Mouse (Mus musculus) CD4-positive, CD25-positive, alpha-beta regulatory T cell, adult 2 months (primary cell): ENCODE measurements around the gene Jag2.
A peak's percentile ranks its signal among the peaks of the same experiment; 100 is the strongest.

ENCODE experiments used
- DNase-seq: peaks from one replicate; pipeline ENCODE4 v3.0.0-alpha.2; 2012; ENCODE audit warnings: low read depth, low spot score

Jag2 gene

DNA sequence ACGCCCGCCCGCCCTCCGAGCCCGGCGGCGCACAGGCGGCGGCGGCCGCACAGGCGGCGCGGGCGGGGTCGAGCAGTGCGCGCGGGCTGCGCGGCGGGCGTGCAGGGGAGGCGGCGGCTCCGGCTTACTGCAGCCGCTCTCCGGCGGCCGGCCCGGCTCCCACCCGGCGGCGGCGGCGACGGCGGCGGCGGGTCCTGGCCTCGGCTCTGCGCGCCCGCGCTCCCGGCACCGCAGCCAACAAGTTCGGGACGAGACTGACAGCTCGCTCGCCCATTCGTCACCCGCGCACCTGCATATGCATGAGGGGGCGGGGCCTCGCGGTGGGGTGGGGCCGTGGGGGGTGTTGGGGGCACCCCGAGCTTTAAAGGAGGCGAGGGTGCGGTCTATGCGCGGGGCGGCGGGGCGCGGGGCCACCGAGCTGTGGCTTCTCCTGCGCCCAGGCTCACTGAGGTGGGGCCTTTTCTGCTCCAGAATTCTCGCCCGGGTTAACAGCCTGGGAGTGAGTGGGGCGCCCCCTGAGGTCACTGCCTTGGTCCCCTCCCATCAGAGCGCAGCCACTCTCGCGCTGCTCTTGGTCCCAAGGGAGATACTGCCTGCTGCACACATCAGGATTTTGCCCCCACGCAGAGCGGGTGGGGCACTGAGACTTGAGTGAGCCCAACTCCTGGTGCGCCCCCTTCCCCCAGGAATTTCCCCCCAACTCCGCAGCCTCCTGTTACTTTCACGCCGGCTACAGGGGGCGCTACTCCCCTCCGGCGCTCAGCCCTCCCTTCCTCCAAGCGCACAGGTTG, at the start of gene Jag2:
Gene Jag2, minus strand, starts transcription at position 215 of the 791 bp plus-strand sequence.
- no peak for DNase-seq

DNA sequence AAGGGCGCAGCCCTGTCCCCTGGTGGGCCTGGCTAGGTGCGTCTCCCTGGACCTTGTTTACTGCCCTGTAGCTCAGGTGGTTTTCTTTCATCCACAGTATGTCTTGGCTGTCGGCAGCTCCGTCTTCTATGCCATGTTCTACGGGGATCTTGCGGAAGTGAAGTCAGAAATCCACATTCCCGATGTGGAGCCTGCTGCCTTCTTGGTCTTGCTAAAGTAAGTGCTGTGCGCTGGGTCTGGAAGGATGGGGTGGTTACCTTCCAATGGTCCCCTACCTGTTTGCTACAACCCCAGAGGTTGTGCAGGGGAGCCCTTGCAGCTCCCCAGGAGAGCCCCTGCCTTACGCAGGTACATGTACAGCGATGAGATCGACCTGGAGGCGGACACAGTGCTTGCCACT, 47.6 kb upstream of the Jag2 start:
- no peak for DNase-seq

DNA sequence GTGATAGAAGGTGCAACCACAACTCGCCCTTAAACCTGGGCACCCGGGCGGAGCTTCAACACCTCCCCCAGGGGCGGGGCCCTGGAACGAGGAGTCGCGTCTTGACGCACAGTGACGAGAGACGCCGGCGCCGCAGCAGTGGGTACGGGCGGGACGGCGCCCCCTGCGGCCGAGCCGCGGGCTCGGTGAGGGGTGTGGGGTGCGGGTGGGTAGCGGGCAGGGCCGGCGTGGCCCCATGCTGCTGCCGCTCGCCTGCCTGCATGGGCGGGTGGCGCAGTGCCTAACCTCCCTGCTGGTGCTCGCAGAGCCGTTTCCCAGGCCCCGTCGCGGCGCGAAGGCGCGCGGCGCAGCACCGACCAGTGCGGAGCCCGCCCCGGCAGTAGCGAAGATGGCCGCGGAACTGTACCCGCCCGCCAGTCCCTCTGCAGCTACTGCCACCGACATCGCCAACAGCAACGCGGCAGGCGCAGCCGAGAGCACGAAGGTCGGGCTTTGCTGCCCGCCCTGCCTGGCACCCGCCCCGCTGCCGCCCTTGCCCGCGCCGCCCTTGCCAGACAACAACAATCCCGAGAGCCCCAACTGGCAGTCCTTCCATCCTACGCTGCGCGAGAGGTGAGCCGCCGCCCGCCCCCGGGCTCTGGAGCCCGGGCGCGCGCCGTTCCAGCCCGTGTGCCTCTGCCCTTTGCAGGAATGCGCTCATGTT, 46.9 kb upstream of the Jag2 start, which contains the start of gene Btbd6:
Gene Btbd6, plus strand, starts transcription at position 112 of the 703 bp plus-strand sequence.
- peak; percentile 96 for DNase-seq

DNA sequence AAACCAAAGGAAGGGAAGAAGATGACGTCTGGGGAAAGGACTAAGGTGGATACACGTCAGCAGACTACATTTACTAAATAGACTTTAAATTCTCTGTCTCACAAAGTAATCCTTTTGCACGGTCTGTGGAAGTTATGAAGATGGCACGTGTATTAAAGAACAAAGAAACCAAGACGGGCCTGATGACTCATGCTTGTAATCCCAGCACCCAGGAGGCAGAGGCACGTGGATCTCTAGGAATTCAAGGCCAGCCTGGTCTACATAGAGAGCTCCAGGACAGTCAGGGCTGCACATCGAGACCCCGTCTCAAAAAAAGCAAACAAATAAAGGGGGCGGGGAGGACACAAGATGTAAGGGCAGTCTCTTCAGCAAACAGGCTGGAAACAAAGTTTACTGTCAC, 45.2 kb upstream of the Jag2 start:
- no peak for DNase-seq

DNA sequence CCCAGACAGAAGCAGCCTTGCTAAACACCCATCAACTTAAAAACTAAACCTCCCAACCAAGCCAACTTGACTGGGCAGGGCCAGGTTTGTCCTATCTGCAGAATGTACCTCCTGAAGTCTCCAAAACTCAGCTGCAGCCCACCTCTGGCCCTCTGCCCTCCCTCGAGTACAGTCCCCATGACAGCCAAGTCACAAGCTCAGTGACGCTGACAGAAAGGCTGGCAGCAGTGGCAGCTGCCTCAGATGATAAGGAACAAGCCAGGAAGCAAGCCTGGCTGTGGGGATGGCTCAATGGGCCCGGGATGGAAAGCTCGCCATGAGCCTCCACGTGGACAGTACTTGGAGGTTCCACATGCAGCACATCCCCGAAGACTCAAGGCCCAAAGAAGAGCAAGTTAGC, 40.0 kb upstream of the Jag2 start:
- DNase-seq = no peak

DNA sequence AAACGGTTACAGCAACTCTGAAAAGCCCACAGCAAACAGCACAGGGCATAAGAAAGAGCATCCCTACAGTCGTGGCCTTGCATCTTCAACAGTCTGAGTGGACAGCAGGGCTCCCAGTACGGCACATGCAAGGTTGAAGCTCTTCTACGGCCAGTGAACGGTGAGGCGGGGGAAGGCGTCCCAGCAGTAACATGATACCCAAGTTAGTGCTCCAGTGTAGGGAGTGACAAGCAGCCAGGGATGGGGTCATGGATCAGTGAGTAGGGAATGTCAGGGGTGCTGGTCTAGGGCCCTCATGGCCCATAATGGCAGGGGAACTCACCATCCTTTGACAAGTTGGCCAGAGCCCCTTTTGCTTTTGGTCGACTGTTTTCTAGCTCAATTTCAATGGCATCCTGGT, 39.4 kb upstream of the Jag2 start:
- DNase-seq = no peak

DNA sequence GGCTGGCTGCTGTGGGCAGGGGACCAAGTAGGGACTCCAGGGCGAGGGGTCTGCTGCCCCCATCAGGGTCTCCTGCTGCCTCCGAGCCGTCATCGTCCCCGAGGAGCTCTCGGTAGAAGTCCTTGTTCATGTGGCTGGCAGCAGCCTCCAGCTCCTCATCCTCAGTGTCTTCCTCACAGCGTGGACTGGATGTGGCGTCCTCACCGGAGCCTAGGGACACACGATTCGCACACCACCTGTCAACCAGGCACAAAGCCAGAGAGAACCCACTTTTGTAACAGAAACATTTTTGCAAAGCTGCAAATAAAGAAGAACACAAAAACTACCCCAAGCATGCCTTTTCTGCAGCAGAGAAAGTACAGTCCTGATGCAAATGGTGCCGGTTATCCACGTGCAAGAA, 36.2 kb upstream of the Jag2 start:
- no peak for DNase-seq

DNA sequence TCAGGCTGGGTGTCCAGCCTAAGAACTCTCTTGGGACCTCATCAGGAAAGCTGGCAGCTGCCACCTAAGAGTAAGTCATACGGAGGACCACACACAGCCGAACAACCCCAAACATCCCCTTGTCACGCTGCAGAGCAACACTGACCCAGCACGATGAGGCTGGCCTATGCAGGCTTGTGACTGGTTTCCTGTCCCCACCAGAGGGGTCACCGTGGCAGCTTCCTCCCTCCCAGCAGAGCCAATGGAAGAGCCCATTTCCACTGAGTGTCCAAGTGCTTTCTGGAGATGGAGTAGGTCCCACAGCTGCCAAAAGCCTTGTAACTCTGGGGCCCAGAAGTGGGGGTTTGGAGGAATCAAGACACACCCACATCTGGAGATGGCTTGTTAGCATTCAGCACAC, 32.3 kb upstream of the Jag2 start:
- DNase-seq = no peak

DNA sequence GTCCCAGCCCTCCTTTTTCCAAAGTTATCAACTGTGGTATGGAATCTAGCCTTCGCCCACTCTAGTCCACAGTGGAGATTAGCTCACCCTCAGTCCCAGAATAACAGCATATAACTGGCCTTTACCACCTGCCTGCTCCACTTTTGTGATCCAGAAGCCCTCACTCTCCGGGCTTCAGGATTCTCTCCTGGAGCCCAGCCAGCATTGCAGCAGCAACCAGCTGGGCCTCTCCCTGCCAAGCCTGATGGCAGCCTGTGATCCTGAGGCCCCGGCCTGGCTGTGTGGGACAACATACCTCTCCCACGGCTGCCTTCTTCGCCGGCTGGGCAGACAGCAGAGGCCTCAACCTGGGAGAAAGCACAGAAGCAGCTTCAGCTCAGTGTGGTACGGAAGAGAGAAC, 31.9 kb upstream of the Jag2 start:
- DNase-seq = no peak

DNA sequence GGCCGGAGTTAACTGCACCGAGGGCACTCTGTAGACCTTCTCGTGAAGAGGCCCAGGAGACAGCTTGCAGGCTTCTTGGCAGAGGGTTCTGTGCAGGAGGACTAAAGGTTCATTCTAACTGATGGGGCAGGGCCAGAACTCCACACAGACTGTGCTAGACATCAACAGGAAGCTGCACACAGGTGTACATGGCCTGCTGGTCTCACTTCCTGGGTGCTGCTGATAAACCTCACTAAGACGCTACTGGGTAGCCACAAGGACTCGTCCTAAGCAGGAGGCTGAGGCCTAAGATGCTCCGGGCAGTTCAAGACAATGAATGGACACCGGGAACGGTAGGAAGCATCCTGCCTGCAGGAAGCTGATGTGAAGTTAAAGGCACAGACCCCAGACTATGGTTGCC, 29.8 kb upstream of the Jag2 start:
- DNase-seq = peak; percentile 70

DNA sequence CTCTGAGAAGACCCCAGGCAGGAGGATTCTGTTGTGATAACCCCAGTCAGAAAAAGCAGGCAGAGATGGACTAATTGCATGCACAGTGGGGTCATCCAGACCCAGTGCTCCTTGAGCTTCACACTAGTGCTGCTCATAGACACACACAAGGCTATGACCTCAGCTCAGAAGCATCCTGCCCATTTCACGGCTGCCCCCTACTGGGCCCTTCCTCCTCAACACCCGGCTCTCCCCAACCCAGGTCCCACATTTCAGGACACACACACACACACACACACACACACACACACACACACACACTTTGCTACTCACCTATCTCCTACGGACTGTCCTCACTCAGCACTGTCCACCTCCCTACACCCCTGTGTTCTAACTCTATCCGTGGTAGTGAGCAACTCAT, 28.7 kb upstream of the Jag2 start:
- DNase-seq = peak; percentile 78

DNA sequence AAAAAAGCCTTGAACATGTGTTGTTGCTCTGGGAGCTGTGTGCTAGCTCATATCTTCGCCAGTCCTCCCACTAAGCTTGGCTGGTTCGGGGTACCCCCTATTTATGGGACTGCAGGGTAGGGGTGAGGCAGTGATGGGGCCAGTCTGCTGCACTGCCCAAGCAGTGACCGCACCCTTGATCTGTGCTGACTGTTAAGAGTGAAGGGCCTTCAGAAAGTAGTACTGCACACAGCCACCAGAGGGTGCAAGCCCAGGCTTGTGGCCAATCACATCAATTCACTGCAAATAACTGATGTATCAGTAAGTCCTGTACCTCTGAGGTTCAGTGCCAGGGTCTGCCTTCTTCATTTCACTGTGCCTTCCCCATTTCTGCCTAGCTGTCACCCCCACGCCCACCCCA, 26.2 kb upstream of the Jag2 start:
- peak; percentile 84 for DNase-seq

DNA sequence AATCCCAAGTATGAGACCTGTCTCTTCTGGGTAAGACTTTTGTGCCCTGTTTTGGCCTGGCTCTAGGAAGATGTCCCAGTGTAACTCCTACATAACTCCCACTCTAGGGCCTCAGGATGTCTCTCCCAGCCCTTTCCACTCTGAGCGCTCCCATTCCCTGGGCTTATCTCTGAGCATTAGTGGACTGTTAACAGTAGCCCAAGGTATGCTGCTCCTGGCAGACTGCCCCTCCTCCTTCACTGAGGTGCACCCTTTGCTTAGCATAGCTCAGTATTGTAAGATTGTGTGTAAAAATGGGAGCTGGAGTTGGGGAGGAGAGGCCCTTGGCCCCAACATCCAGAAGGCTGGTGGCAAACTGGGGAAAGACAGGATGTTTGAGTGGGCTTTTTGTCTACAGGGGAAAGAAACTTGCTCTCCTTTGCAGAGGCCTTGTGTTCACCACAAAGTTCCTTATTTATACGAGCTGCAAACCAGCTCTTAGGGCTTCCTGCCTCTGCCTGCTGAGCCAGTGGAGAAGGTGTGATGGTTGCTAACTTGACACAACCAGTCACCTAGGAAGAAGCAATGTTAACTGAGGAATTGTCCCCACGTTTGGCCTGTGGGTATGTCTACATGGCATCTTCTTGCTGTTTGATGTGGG, 23.5 kb upstream of the Jag2 start:
- DNase-seq = no peak

DNA sequence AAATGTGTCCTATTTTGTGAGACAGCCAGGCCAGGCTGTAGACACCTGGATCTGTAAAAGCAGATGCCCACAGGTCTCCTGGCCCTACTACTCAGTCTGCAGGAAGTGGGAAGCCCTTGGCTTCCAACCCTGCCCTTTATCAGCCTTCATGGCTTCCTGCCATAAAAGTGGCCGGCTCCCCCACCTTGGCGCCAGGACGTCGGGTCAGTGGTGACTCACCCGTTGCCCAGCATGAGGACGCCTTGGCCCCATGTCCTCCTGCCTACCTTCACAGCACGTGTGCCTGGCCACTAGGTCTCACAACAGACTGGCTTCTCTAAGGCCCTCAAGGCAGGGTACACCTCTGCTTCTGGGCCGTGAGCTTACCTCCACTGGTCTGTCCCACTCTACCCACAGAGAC, 22.9 kb upstream of the Jag2 start:
- DNase-seq = no peak

DNA sequence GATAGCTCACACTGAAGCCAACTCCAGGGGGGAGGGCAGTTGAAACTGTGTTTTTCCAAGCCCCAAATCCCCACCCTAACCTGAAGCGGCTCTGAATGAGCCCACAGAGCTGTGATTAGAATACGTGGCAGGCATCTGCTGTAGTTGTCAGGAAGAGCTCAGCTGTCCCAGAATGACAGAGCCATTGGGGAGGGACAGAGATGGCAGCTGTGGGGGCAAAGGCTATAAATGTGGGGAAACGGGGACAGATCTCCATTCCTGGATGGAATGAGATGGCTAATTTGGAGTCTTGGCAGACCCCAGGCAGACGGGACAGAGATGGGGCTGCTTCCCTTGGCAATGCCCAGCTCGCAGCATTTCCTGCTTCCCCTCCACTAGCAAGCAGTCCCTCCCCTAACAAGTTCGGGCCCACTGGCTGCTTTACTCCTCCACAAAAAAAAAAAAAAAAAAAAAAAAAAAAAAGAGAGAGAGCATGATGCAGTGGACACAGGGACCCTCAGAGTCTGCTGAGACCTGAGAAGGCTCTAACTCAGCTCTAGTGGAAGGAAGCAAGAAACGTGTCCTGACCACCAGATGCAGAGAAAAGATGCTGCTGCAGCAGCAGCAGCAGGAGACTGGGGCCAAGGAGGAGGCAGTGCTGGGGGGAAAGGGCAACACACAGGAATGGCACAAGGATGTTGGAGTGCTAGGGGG, 21.7 kb upstream of the Jag2 start:
- DNase-seq = no peak

DNA sequence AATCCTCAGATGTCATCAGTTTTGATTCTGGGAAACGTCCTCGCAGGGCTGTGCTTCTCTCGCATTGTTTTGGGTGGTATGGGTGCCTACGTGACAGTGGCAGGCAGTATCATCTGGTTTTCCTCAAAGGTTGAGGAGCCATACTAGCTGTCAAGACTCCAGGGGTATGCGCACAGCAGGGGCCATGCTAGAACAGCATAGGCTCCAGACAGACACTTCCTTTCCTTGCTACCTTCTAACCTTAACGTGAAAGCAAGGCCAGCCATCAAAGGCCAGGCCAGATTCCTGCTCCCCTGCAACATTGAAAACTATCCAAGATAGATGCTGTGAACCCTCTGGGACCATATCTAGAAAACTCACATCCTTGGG, 21.2 kb upstream of the Jag2 start:
- no peak for DNase-seq

DNA sequence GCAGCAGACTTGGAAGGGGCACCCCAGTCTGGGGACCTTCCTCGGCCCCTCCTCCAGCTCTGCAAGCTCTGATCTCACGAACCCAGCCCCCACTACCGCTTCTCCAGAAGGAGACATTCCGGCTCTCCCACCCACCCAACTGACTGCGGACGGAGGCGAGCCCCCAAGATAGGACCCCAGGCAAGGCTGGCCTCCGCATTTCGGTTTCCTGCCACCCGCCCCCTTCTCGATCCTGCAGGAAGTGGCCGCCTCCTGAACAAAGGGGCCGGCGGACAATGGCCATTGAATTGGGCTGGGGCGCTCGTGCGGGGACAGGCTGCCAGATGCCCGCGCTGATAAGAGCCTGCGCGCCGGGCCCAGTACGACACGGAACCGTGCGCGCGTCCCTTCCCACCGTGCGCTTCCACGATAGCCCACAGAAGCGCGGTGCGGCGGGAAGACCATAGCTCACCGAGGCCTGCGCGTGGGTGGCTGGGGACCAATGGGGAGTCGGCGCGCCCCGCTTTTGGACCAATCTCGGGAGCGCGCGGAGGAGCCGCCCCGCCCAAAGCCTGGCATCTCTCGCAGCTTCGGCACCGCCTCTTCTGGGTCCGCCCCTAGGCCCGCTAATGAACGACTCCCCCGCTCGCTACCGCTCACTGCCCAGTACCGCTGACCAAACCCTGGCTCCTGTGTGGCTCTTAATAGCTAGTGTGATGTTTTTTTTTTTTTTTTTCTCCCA, 20.6 kb upstream of the Jag2 start:
- peak; percentile 88 for DNase-seq

DNA sequence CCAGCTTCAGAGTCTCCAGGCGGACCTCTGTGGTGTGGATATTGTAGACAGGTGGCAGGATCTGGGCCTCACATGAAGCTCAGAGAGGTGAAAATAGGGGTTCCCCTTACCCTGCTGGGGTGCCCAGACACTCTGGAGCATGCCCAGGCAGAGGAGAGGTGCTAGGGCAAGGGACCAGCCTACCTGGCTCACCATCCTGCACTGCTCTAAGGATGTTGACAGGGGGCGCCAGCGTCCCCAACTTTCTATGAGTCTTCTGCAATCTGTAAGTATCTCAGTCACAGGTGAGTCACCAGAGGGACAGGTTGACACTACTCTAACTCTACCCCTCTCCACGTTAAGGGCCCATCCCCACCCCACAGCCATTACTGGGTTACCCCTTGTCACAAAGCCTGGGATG, 17.7 kb upstream of the Jag2 start:
- DNase-seq = peak; percentile 74

DNA sequence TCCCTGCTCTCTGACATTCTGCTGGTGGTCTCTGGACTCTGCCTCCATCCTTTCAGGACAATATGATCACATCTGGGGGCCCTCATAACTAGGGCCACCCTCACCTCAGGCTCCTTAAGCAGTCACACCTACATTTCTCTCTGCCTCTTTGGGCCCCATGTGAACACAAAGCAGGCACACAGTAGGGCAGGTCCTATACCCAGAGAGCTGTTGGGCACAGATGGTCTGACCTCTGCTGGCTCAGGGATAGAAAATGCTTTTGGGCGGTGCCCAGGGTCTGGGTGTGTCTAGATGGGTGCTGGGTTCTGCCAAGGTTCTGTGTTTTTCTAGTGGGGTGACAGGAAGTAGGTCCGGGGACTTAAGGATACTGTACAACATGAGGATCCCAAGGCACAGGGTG, 14.1 kb upstream of the Jag2 start:
- DNase-seq = no peak

DNA sequence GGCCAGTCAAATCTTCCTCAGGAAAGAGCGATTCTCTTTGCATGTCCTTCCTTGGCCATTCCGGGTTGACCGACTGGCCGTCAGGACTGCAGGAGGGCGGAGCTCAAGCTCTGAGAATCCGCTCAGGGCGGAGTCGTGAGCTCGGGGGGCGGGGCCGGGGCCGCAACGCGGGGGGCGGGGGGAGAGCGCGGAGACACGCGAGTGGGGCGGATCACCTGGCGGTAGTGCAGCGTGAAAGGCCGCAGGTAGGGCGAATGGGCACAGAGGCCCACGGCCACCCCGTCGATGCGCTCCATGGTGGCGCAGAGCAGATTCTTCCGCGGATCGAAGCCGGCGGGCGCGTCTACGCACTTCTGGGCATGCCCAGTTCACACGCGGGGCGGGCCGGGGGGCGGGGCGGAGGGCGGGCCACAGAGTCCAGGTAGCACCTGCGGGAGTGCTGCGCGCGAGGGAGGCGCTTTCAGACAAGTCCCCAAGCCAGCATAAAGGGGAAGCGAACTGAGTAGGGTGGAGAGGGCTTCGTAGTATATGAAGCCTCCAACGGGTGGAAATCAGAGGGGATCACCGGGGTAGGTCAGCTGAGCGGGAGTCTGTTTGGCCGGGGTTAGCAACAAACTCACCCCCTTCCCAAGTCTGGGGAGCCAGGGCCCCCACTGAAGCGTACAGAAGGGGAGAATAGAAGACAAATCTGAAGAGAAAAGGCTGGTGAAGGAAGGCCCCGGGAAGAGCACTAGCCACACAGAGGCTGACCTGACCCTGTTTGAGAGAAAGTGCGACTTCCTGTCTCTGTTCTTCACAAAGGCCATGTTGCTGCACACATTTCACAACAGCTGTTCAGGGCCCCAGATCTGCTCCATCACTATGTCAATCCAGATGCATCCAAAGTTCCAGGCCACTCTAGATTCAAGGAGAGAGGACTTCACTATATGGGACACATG, 12.5 kb upstream of the Jag2 start, which contains the start of gene Nudt14:
Gene Nudt14, minus strand, starts transcription at position 349 of the 938 bp plus-strand sequence.
- DNase-seq = peak; percentile 89
